Mouse (Mus musculus) bone marrow macrophage, adult 2 months (primary cell): ENCODE results near the gene Gm13694.

Source experiments
- CTCF ChIP-seq: IDR thresholded peaks from 2 replicates; pipeline ENCODE4 v1.5.1; 2012; ENCODE audit warnings: low read depth, mild to moderate bottlenecking, low read length, moderate library complexity
- POLR2A ChIP-seq: IDR thresholded peaks from 2 replicates; pipeline ENCODE4 v1.6.1; 2012; ENCODE audit warnings: mild to moderate bottlenecking, low read depth, low read length, borderline replicate concordance

GRCm38 (mm10) chr2:84019519-84020305, 41.0 kb downstream of the Gm13694 start:
- no peak for TF ChIP-seq POLR2A
- no peak for TF ChIP-seq CTCF
